Mouse (Mus musculus): ENCODE measurements around the gene Rprd1b. TPM values are rescaled to one million over a fixed set of nuclear protein-coding genes. Genes with fewer than 3 reads are reported as not detected.

The Rprd1b gene
- polyA plus RNA-seq, 1 experiment from 2014 or later, result 40.7 TPM

- Histone ChIP-seq H3K4me2 (no peak overlapping the region), H3K27me3 (replicated peaks) (no peaks in the 10 kb centered on the region), H3K36me3 (peaks cover 3% of the 10 kb centered on the region; the same call in 1 of the 2 replicates), H3K9me3 (no peaks in the 10 kb centered on the region), H3K9ac (no peak overlapping the region), H3K4me3 (replicated peaks) (no peak overlapping the region), H3K4me1 (peaks cover 15% of the 10 kb centered on the region; the same call in 1 of the 2 replicates), H3K27ac (peak overlapping the region; percentile 36)
- WGBS, result 31% methylated on average over 5 of the region's 5 CpGs
- no peak for ATAC-seq (ENCODE audit: insufficient read depth, low FRiP score, low read depth)
These were observed 86.6 kb downstream of the Rprd1b start for GRCm38 (mm10) chr2:158114931-158115330.

GRCm38 (mm10) chr2:158115838-158116453, 87.6 kb downstream of the Rprd1b start:
- no peaks in the 10 kb centered on the region for H3K27me3 ChIP-seq (replicated peaks)
- H3K4me1 ChIP-seq, result peaks cover 12% of the 10 kb centered on the region; the same call in 1 of the 2 replicates
- 91% methylated on average over 3 of the region's 3 CpGs for WGBS
- H3K4me3 ChIP-seq (replicated peaks), result no peak overlapping the region
- H3K9ac ChIP-seq, result no peak overlapping the region
- ATAC-seq (ENCODE audit: insufficient read depth, low FRiP score, low read depth), result no peak
- peaks cover 3% of the 10 kb centered on the region; the same call in 1 of the 2 replicates for H3K36me3 ChIP-seq
- H3K4me2 ChIP-seq, result no peak overlapping the region
- no peaks in the 10 kb centered on the region for H3K9me3 ChIP-seq
- no peak overlapping the region for H3K27ac ChIP-seq

- no peak overlapping the region for H3K4me2 ChIP-seq
- peaks cover 3% of the 10 kb centered on the region; the same call in 1 of the 2 replicates for H3K36me3 ChIP-seq
- no peak overlapping the region for H3K27ac ChIP-seq
- ATAC-seq (ENCODE audit: insufficient read depth, low FRiP score, low read depth), result no peak
- 41% methylated on average over 6 of the region's 6 CpGs for WGBS
- no peaks in the 10 kb centered on the region for H3K27me3 ChIP-seq (replicated peaks)
- peaks cover 17% of the 10 kb centered on the region for H3K4me1 ChIP-seq
- no peak overlapping the region for H3K9ac ChIP-seq
- H3K4me3 ChIP-seq (replicated peaks), result no peak overlapping the region
- no peaks in the 10 kb centered on the region for H3K9me3 ChIP-seq
These were observed 88.4 kb downstream of the Rprd1b start for GRCm38 (mm10) chr2:158116653-158117052.

- ATAC-seq (ENCODE audit: insufficient read depth, low FRiP score, low read depth), result no peak
- no peak overlapping the region for H3K27ac ChIP-seq
- H3K9me3 ChIP-seq, result no peaks in the 10 kb centered on the region
- H3K9ac ChIP-seq, result no peak overlapping the region
- H3K4me2 ChIP-seq, result no peak overlapping the region
- no peaks in the 10 kb centered on the region for H3K27me3 ChIP-seq (replicated peaks)
- H3K36me3 ChIP-seq, result peaks cover 3% of the 10 kb centered on the region; the same call in 1 of the 2 replicates
- peaks cover 16% of the 10 kb centered on the region for H3K4me1 ChIP-seq
- no peak overlapping the region for H3K4me3 ChIP-seq (replicated peaks)
- 80% methylated on average over 4 of the region's 4 CpGs for WGBS
These were observed 90.8 kb downstream of the Rprd1b start for GRCm38 (mm10) chr2:158119145-158119544.

- Histone ChIP-seq H3K4me3 (replicated peaks) (no peak overlapping the region), H3K4me2 (no peak overlapping the region), H3K27me3 (replicated peaks) (no peaks in the 10 kb centered on the region), H3K27ac (no peak overlapping the region), H3K4me1 (peaks cover 15% of the 10 kb centered on the region), H3K9me3 (no peaks in the 10 kb centered on the region), H3K36me3 (peaks cover 3% of the 10 kb centered on the region; the same call in 1 of the 2 replicates), H3K9ac (no peak overlapping the region)
- WGBS, result 81% methylated on average over 8 of the region's 8 CpGs
- no peak for ATAC-seq (ENCODE audit: insufficient read depth, low FRiP score, low read depth)
These were observed 91.9 kb downstream of the Rprd1b start for GRCm38 (mm10) chr2:158120211-158120610.

GRCm38 (mm10) chr2:158120868-158121267, 92.6 kb downstream of the Rprd1b start:
- Histone ChIP-seq H3K9ac (no peak overlapping the region), H3K27me3 (replicated peaks) (no peaks in the 10 kb centered on the region), H3K4me2 (no peak overlapping the region), H3K4me1 (peaks cover 15% of the 10 kb centered on the region), H3K9me3 (no peaks in the 10 kb centered on the region), H3K36me3 (peaks cover 6% of the 10 kb centered on the region; the same call in 1 of the 2 replicates), H3K27ac (no peak overlapping the region), H3K4me3 (replicated peaks) (no peak overlapping the region)
- ATAC-seq (ENCODE audit: insufficient read depth, low FRiP score, low read depth), result no peak
- WGBS, result 77% methylated on average over 3 of the region's 3 CpGs

- H3K36me3 ChIP-seq, result peaks cover 8% of the 10 kb centered on the region; the same call in 1 of the 2 replicates
- peak; percentile 11 for ATAC-seq (ENCODE audit: insufficient read depth, low FRiP score, low read depth)
- WGBS, result 45% methylated on average over 10 of the region's 12 CpGs
- H3K27me3 ChIP-seq (replicated peaks), result no peaks in the 10 kb centered on the region
- H3K4me1 ChIP-seq, result peaks cover 15% of the 10 kb centered on the region
- no peaks in the 10 kb centered on the region for H3K9me3 ChIP-seq
- H3K9ac ChIP-seq, result no peak overlapping the region
- H3K27ac ChIP-seq, result peak overlapping the region; percentile 18; the same call in 1 of the 2 replicates
- no peak overlapping the region for H3K4me2 ChIP-seq
- no peak overlapping the region for H3K4me3 ChIP-seq (replicated peaks)
These were observed 93.5 kb downstream of the Rprd1b start for GRCm38 (mm10) chr2:158121645-158122326.

- H3K27me3 ChIP-seq (replicated peaks), result no peaks in the 10 kb centered on the region
- WGBS, result 68% methylated on average over 6 of the region's 6 CpGs
These were observed 94.5 kb downstream of the Rprd1b start for GRCm38 (mm10) chr2:158122814-158123213.

GRCm38 (mm10) chr2:158127245-158127644, 98.9 kb downstream of the Rprd1b start:
- Histone ChIP-seq H3K4me2 (no peak overlapping the region), H3K9ac (no peak overlapping the region), H3K4me3 (replicated peaks) (no peak overlapping the region), H3K9me3 (no peaks in the 10 kb centered on the region), H3K27ac (no peak overlapping the region), H3K27me3 (replicated peaks) (no peaks in the 10 kb centered on the region), H3K36me3 (peaks cover 16% of the 10 kb centered on the region; the same call in 1 of the 2 replicates), H3K4me1 (peaks cover 7% of the 10 kb centered on the region; the same call in 1 of the 2 replicates)
- WGBS, result 90% methylated on average over 6 of the region's 6 CpGs
- no peak for ATAC-seq (ENCODE audit: insufficient read depth, low FRiP score, low read depth)

More at GRCm38 (mm10) chr2:158122814-158123213, 94.5 kb downstream of the Rprd1b start:
- no peaks in the 10 kb centered on the region for H3K9me3 ChIP-seq
- H3K4me2 ChIP-seq, result no peak overlapping the region
- no peak for ATAC-seq (ENCODE audit: insufficient read depth, low FRiP score, low read depth)
- H3K27ac ChIP-seq, result no peak overlapping the region
- no peak overlapping the region for H3K9ac ChIP-seq
- peaks cover 11% of the 10 kb centered on the region for H3K4me1 ChIP-seq
- H3K36me3 ChIP-seq, result peaks cover 19% of the 10 kb centered on the region
- H3K4me3 ChIP-seq (replicated peaks), result no peak overlapping the region

- Histone ChIP-seq H3K27ac (no peak overlapping the region), H3K9ac (no peak overlapping the region)
- WGBS, result 84% methylated on average over 7 of the region's 7 CpGs
These were observed 99.6 kb downstream of the Rprd1b start for GRCm38 (mm10) chr2:158127872-158128271.

GRCm38 (mm10) chr2:158128461-158129130, 100.3 kb downstream of the Rprd1b start:
- Histone ChIP-seq H3K4me3 (replicated peaks) (no peak overlapping the region), H3K36me3 (peaks cover 16% of the 10 kb centered on the region), H3K27me3 (replicated peaks) (no peaks in the 10 kb centered on the region), H3K9ac (no peak overlapping the region), H3K9me3 (no peaks in the 10 kb centered on the region), H3K4me1 (peaks cover 7% of the 10 kb centered on the region; the same call in 1 of the 2 replicates), H3K4me2 (no peak overlapping the region), H3K27ac (no peak overlapping the region)
- ATAC-seq (ENCODE audit: insufficient read depth, low FRiP score, low read depth), result no peak
- 83% methylated on average over 8 of the region's 8 CpGs for WGBS

More at GRCm38 (mm10) chr2:158127872-158128271, 99.6 kb downstream of the Rprd1b start:
- no peak for ATAC-seq (ENCODE audit: insufficient read depth, low FRiP score, low read depth)
- H3K4me1 ChIP-seq, result peaks cover 7% of the 10 kb centered on the region; the same call in 1 of the 2 replicates
- H3K4me2 ChIP-seq, result no peak overlapping the region
- H3K9me3 ChIP-seq, result no peaks in the 10 kb centered on the region
- H3K4me3 ChIP-seq (replicated peaks), result no peak overlapping the region
- H3K36me3 ChIP-seq, result peaks cover 16% of the 10 kb centered on the region; the same call in 1 of the 2 replicates
- no peaks in the 10 kb centered on the region for H3K27me3 ChIP-seq (replicated peaks)
